Mouse (Mus musculus) forebrain, embryonic 12.5 days (tissue): Measurements from ENCODE around the gene Rasa3. TPM values are rescaled to one million over a fixed set of nuclear protein-coding genes. Genes with fewer than 3 reads are reported as not detected.

Experiments
- ATAC-seq: fragments of 200-750 bp; cut with Nextera tagmentation; 2 replicates; pipeline ENCODE4 v1.8.0; 2017; ENCODE audit warnings: moderate TSS enrichment; ENCODE audit not compliant: low FRiP score
- H3K27ac ChIP-seq: fragments of 300-500 bp; sonication (generic); 2 replicates; pipeline ENCODE4 v1.5.1; 2016; ENCODE audit warnings: mild to moderate bottlenecking
- H3K27me3 ChIP-seq: fragments of 300-500 bp; sonication (generic); 2 replicates; pipeline ENCODE4 v1.6.1; 2016; ENCODE audit warnings: mild to moderate bottlenecking
- H3K36me3 ChIP-seq: fragments of 300-500 bp; sonication (generic); replicated peaks from 2 replicates; pipeline ENCODE4 v1.6.1; 2016; ENCODE audit warnings: mild to moderate bottlenecking
- H3K4me1 ChIP-seq: fragments of 300-500 bp; sonication (generic); 2 replicates; pipeline ENCODE4 v1.6.1; 2016
- H3K4me2 ChIP-seq: fragments of 300-500 bp; sonication (generic); 2 replicates; pipeline ENCODE4 v1.6.1; 2016; ENCODE audit warnings: mild to moderate bottlenecking, moderate library complexity
- H3K4me3 ChIP-seq: fragments of 300-500 bp; sonication (generic); replicated peaks from 2 replicates; pipeline ENCODE4 v1.5.1; 2016; ENCODE audit warnings: mild to moderate bottlenecking
- H3K9ac ChIP-seq: fragments of 300-500 bp; sonication (generic); 2 replicates; pipeline ENCODE4 v1.6.1; 2016; ENCODE audit warnings: mild to moderate bottlenecking
- H3K9me3 ChIP-seq: fragments of 300-500 bp; sonication (generic); 2 replicates; pipeline ENCODE4 v1.6.1; 2016
- WGBS: fragments of 180-500 bp; shearing (Covaris S2); methylation state at CpG from one replicate; pipeline ENCODE4 v1.1.7; 2016; 5-methylcytosine and 5-hydroxymethylcytosine counted together
- polyA plus RNA-seq: library from polyadenylated mRNA; unstranded; fragments of >200 nt; fragmentation: Nextera tagmentation; extraction: Ambion mirVana; gene quantifications from 2 replicates; pipeline ENCODE4 v1.2.1, GENCODE M21; 2016

Gene Rasa3
- polyA plus RNA-seq, 1 experiment from 2014 or later = 24.6 TPM

DNA sequence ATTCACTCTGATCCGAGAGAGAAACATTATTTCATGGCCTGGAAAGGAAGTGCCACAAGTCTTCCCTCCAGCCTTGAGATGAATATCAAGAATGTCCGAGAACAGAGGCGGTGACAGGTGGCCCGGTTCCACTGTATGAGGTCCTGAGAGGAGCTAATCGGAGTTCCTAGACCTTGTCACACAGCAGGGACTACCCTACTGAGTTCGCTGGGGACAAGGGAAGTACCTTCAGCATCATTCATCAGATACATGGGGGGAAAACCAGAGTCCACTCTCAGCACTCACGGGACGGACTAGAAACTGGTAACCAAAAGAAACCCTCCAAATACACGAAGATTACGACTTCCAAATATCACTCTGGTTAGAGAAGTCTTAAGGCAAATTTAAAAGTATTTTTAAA lies 76.7 kb downstream of the Rasa3 start:
- ATAC-seq = no peak
- no peak overlapping the region for H3K9ac ChIP-seq
- H3K9me3 ChIP-seq = no peaks in the 10 kb centered on the region
- H3K4me3 ChIP-seq = no peak overlapping the region
- H3K36me3 ChIP-seq = peaks cover 12% of the 10 kb centered on the region
- no peak overlapping the region for H3K4me2 ChIP-seq
- WGBS = 92% methylated on average over 10 of the region's 10 CpGs
- no peak overlapping the region for H3K27ac ChIP-seq
- H3K27me3 ChIP-seq = no peaks in the 10 kb centered on the region
- no peaks in the 10 kb centered on the region for H3K4me1 ChIP-seq

DNA sequence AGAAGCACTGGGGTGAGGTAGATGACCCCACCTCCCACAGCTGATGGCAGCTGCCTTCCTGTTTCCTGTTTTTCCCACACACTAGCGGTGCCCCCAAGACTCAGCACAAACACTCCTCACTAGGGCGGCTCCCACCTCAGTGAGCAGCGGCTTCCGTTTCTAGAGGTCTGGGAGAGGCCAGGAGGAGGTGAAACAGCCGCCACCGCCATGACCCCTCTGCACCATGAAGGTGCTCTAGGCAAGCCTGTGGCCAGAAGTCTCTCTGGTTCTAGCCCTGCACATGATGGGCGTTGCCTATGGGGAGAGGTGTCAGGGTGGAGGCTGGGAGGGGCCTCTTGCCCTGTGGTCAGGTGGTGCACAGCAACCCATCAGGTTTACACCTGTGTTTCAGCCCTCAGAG lies 77.2 kb downstream of the Rasa3 start:
- Histone ChIP-seq H3K4me3 (no peak overlapping the region), H3K27ac (no peak overlapping the region), H3K9ac (no peak overlapping the region), H3K36me3 (peaks cover 12% of the 10 kb centered on the region), H3K4me2 (no peak overlapping the region), H3K27me3 (no peaks in the 10 kb centered on the region), H3K9me3 (no peaks in the 10 kb centered on the region), H3K4me1 (no peaks in the 10 kb centered on the region)
- ATAC-seq = no peak
- 85% methylated on average over 7 of the region's 7 CpGs for WGBS

DNA sequence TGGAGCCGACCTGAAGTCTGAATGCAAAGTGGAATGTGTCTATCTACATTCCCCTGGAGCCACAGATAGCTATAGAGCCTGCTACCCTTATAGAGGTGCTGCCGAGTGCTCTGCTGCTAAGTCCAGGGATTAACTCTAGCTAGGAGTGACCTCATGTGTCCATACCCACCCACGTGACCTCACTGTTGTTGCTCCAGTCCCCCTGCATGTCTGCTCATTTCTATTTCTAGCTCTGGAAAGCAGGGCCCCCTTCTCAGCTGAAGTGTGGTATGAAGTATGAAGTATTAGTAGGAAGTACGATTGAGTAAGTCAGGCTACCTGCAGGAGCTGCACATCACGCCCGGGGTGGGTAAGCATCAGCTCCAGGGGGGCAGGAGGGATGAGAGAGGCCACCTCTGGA lies 79.6 kb downstream of the Rasa3 start:
- no peak overlapping the region for H3K27ac ChIP-seq
- no peak overlapping the region for H3K4me2 ChIP-seq
- ATAC-seq = no peak
- H3K9ac ChIP-seq = no peak overlapping the region
- WGBS = 92% methylated on average over 6 of the region's 6 CpGs
- no peaks in the 10 kb centered on the region for H3K9me3 ChIP-seq
- peaks cover 9% of the 10 kb centered on the region for H3K36me3 ChIP-seq
- H3K4me3 ChIP-seq = no peak overlapping the region
- H3K4me1 ChIP-seq = no peaks in the 10 kb centered on the region
- no peaks in the 10 kb centered on the region for H3K27me3 ChIP-seq

DNA sequence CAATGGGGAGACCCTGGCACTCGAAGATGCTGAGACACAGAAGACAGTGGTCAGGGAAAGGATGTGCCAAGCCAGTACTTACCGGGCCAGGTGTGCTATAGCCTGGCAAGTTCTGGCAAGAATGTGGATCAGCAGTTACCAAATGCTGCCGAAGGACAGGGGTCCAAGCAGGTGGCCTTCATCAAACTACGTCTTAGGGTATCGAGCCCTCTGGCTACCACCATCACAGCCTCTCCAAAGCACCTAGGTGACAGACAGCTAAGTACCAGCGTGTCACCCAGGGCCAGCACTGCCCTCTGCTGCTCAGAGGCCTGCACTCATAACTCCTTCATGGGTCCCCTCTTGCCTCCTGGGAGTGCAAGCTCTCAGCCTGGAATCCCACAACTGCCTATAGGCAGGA lies 81.5 kb downstream of the Rasa3 start:
- Histone ChIP-seq H3K4me1 (no peaks in the 10 kb centered on the region), H3K4me2 (no peak overlapping the region), H3K9ac (no peak overlapping the region), H3K36me3 (peaks cover 9% of the 10 kb centered on the region), H3K4me3 (no peak overlapping the region), H3K9me3 (no peaks in the 10 kb centered on the region), H3K27me3 (no peaks in the 10 kb centered on the region), H3K27ac (no peak overlapping the region)
- ATAC-seq = no peak
- 88% methylated on average over 6 of the region's 6 CpGs for WGBS

DNA sequence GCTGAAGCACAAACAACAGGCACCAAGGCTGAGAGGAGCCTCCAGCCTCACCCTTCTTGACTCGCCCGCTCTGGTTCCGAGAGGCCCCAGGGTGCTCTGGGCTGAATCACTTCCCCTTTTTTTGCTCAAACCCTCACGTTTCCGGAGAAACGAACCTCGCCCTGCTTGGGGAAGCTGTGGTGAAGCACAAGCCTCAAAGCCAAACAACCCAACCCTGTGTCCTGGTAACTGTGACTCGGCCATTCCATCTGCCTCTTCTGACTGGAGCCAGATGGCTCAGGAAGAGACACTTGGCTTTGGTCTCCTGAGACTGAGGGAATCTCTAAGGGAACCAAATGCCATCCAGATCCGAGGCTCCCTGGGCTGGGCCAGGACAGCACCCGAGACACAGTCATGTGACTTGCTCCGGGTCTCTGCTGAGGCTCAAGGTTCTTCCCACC lies 82.5 kb downstream of the Rasa3 start:
- H3K9ac ChIP-seq = no peak overlapping the region
- ATAC-seq = no peak
- H3K4me3 ChIP-seq = no peak overlapping the region
- H3K4me1 ChIP-seq = no peaks in the 10 kb centered on the region
- 85% methylated on average over 11 of the region's 11 CpGs for WGBS
- no peak overlapping the region for H3K4me2 ChIP-seq
- H3K36me3 ChIP-seq = peaks cover 8% of the 10 kb centered on the region
- H3K9me3 ChIP-seq = no peaks in the 10 kb centered on the region
- H3K27ac ChIP-seq = no peak overlapping the region
- H3K27me3 ChIP-seq = no peaks in the 10 kb centered on the region

DNA sequence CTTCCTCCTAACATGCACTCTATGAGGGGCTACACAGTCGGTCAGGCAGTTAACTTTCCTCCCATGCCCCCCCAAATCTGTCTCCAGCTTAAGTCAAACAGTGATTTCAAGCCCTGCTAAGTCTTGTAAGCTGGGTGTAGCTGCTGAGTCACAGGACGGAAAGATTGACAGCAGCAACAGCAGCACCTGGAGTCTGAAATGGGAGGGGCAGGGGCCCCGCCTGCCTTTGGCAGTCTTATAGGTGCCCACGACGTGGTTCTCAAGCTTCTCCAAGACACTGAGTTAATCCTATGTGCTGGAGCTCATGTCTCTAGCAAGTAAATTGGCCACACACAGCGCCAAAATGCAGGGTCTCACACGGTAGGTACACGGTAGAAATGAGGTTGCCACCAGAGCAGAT lies 84.1 kb downstream of the Rasa3 start:
- ATAC-seq = no peak
- no peak overlapping the region for H3K4me2 ChIP-seq
- H3K27ac ChIP-seq = no peak overlapping the region
- no peaks in the 10 kb centered on the region for H3K27me3 ChIP-seq
- peaks cover 6% of the 10 kb centered on the region; the same call in 1 of the 2 replicates for H3K36me3 ChIP-seq
- H3K9ac ChIP-seq = no peak overlapping the region
- no peak overlapping the region for H3K4me3 ChIP-seq
- 85% methylated on average over 8 of the region's 8 CpGs for WGBS
- no peaks in the 10 kb centered on the region for H3K9me3 ChIP-seq
- H3K4me1 ChIP-seq = no peaks in the 10 kb centered on the region

DNA sequence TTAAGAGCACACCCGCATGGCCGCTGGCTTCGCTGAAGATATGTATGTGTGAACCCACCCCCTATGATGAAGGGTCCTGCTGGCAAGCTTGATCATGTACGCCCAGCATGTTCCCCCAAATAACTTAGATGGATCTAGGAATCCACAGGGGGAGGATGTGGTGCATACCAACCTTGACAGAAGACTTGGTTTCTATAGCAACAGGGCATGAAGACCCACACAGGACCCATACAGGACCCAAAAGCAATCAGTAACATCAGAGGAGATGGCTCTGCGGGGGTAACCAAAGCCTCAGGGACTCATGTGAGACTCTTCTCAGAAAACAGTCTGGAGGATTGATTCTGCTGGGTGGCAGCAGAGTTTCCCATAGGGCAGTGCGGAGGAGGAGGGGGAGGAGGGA lies 86.2 kb downstream of the Rasa3 start:
- H3K36me3 ChIP-seq = no peaks in the 10 kb centered on the region; the same call in 1 of the 2 replicates
- no peaks in the 10 kb centered on the region for H3K4me1 ChIP-seq
- ATAC-seq = no peak
- H3K4me3 ChIP-seq = no peak overlapping the region
- no peaks in the 10 kb centered on the region for H3K9me3 ChIP-seq
- no peak overlapping the region for H3K9ac ChIP-seq
- no peak overlapping the region for H3K4me2 ChIP-seq
- H3K27me3 ChIP-seq = no peaks in the 10 kb centered on the region
- whole genome bisulfite sequencing = 87% methylated on average over 6 of the region's 6 CpGs
- H3K27ac ChIP-seq = no peak overlapping the region

DNA sequence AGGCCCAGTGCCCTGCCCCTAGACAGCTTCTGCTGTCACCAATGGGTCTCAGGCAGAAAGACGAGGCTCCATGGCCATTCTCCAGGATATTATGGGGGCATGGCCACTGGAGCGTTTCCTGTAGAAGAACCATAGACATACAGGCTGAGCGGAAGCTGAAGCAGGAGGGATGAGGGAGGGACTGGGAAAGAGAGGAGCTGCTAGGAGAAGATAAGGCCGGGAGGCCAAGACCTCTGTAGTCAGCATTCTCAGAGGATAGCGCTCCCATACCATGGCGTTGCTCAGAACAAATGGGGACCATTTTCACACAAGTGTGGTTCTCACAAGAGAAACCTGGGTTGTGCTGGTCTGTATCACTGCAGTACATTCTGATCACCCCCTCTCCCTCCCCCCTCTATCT lies 88.3 kb downstream of the Rasa3 start:
- no peak overlapping the region for H3K4me3 ChIP-seq
- H3K27me3 ChIP-seq = no peaks in the 10 kb centered on the region
- no peaks in the 10 kb centered on the region for H3K4me1 ChIP-seq
- H3K9me3 ChIP-seq = no peaks in the 10 kb centered on the region
- WGBS = 92% methylated on average over 6 of the region's 6 CpGs
- H3K9ac ChIP-seq = no peak overlapping the region
- no peak for ATAC-seq
- peaks cover 16% of the 10 kb centered on the region for H3K36me3 ChIP-seq
- no peak overlapping the region for H3K27ac ChIP-seq
- H3K4me2 ChIP-seq = no peak overlapping the region

DNA sequence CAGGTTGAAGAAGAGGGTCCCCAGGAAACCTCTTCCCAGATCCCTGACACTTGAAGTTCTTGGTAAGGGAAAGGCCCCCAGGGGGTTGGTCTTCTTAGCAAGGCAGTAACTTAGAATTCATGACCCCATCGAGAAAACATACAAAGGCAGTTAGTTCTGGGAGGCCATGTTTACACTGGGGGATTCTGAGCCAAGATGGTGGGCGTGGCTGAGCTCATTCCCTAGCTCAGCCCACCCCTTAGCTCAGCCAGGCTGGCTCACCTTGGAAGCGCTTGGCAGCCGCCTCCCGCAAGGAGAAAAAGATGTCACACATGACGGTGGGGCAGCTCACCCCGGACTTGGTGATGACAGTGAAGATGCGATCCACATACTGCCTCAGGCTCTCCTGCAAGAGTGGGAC lies 92.8 kb downstream of the Rasa3 start:
- Histone ChIP-seq H3K9ac (no peak overlapping the region), H3K4me3 (no peak overlapping the region), H3K9me3 (no peaks in the 10 kb centered on the region), H3K27ac (no peak overlapping the region), H3K4me1 (no peaks in the 10 kb centered on the region), H3K36me3 (peaks cover 38% of the 10 kb centered on the region), H3K4me2 (no peak overlapping the region), H3K27me3 (no peaks in the 10 kb centered on the region)
- 85% methylated on average over 8 of the region's 8 CpGs for WGBS
- ATAC-seq = no peak

DNA sequence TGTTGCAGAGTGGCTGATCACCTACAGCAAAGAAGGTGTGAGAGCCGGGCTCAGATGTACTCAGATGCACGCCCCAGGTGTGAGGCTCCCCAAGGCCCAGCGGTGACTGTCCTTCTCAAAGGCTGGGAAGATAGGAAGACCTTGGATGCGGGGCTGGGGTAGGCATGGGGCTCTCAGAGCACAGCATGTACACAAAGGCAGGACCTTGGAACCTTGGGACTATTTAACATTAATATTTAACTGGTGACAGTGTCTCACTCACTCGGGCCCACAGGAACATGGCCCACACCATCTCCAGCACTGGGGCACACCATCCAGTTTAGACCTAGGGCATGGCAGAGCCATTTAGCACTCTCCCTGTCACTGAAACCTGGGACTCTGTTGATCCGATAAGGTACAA lies 99.5 kb downstream of the Rasa3 start:
- no peak overlapping the region for H3K9ac ChIP-seq
- H3K9me3 ChIP-seq = no peaks in the 10 kb centered on the region
- no peaks in the 10 kb centered on the region for H3K27me3 ChIP-seq
- H3K27ac ChIP-seq = no peak overlapping the region
- 91% methylated on average over 6 of the region's 6 CpGs for WGBS
- H3K4me3 ChIP-seq = no peak overlapping the region
- H3K4me2 ChIP-seq = no peak overlapping the region
- ATAC-seq = no peak
- H3K36me3 ChIP-seq = peaks cover 42% of the 10 kb centered on the region
- H3K4me1 ChIP-seq = no peaks in the 10 kb centered on the region

DNA sequence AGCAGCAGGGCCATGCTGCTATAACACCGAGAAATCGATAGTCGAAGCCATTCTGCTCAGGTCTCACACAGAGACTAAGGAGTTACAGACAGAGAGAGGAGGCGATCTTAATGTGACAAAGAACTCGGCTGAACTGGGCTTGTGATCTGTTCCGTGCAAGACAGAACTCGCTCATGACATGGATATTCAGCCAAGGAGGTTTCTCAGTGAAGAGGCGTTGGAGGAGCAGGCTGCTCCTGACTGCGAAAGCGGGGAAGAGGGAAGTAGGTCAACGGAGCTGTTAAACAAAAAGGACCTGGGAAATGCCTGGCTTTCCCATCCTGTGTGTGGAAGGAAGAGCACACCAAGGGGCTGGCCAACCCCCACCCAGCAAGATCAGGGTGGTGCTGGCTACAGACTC lies 105.4 kb downstream of the Rasa3 start:
- H3K9me3 ChIP-seq = no peaks in the 10 kb centered on the region
- no peak overlapping the region for H3K27ac ChIP-seq
- H3K4me1 ChIP-seq = no peaks in the 10 kb centered on the region
- no peak overlapping the region for H3K9ac ChIP-seq
- ATAC-seq = no peak
- 91% methylated on average over 11 of the region's 11 CpGs for WGBS
- peaks cover 21% of the 10 kb centered on the region for H3K36me3 ChIP-seq
- no peaks in the 10 kb centered on the region for H3K27me3 ChIP-seq
- H3K4me3 ChIP-seq = no peak overlapping the region
- no peak overlapping the region for H3K4me2 ChIP-seq

DNA sequence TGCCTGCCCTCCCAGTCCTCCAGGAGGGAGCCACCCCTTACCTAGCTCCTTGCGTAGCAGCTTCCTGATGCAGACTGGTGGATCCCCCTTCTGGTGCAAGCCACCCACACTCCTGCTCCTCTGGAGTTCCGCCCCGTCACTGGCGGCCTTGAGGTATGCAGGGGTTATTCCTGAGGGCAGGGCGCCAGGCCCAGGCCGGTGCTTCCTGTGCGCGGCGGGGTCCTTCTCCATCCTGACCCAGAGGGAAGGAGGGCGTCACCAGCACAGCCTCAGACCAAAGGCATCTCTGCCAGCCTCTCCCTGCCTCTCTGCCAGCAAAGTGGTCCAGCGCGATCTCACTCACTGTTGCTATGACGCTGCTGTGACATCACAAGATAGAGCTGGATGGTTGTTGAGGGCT lies 115.3 kb downstream of the Rasa3 start, which contains the start of gene 1700029H14Rik:
TSS of gene 1700029H14Rik (minus strand) at position 344 of the 400 bp plus-strand sequence.
- no peaks in the 10 kb centered on the region for H3K27me3 ChIP-seq
- 39% methylated on average over 13 of the region's 13 CpGs for WGBS
- no peak for ATAC-seq
- no peak within 1 kb of the TSS for H3K9ac ChIP-seq
- H3K4me3 ChIP-seq = no peak within 1 kb of the TSS
- H3K9me3 ChIP-seq = no peaks in the 10 kb centered on the region
- no peak within 1 kb of the TSS for H3K4me2 ChIP-seq
- no peaks in the 10 kb centered on the region for H3K36me3 ChIP-seq
- H3K27ac ChIP-seq = no peak within 1 kb of the TSS
- H3K4me1 ChIP-seq = no peaks in the 10 kb centered on the region

DNA sequence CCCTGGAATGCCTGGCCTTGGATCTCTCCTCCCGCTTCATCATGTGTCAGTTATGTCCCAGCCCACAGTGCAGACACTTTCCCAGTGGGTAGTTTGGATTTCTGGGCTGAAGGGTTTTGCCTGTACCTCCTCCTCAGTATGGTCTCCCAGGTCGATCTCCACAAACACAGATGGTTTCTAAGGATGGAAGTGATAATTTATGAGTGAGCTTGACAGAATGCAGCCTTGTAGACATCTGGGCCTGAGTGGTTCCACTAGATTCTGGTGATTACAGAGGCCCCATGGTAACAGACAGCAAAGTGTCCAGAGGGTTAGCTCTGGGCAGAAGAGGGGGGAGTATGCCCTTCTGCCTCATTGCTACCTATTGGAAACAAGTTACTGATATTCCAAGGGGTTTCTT lies 119.9 kb downstream of the Rasa3 start:
- no peaks in the 10 kb centered on the region for H3K27me3 ChIP-seq
- no peak overlapping the region for H3K4me3 ChIP-seq
- H3K4me1 ChIP-seq = no peaks in the 10 kb centered on the region
- 76% methylated on average over 2 of the region's 2 CpGs for WGBS
- no peaks in the 10 kb centered on the region for H3K9me3 ChIP-seq
- H3K36me3 ChIP-seq = no peaks in the 10 kb centered on the region
- no peak overlapping the region for H3K9ac ChIP-seq
- no peak overlapping the region for H3K27ac ChIP-seq
- H3K4me2 ChIP-seq = no peak overlapping the region
- no peak for ATAC-seq

DNA sequence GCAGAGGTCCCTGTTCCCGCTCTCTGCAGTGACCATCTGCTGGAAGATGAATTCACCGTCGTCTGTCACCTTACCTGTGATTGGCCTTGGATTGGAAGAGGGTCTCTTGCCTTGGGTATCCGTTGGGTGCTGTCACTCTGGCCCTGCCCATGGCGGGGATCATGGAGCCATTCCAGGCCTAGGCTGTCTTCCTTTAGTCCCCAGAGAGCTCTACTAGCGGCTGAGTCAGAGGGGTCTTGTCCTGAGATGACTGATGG lies 125.9 kb downstream of the Rasa3 start:
- no peak for ATAC-seq
- Histone ChIP-seq H3K27ac (no peak overlapping the region), H3K4me3 (no peak overlapping the region), H3K4me2 (no peak overlapping the region), H3K4me1 (0 out of 2 replicates have a peak, but pooled peaks cover 4% of the 10 kb centered on the region), H3K36me3 (no peaks in the 10 kb centered on the region), H3K9ac (no peak overlapping the region), H3K9me3 (no peaks in the 10 kb centered on the region), H3K27me3 (no peaks in the 10 kb centered on the region)
- 94% methylated on average over 6 of the region's 6 CpGs for WGBS
